Mouse (Mus musculus): ENCODE data around the gene Mical3. TPM values are rescaled to one million over a fixed set of nuclear protein-coding genes. Genes with fewer than 3 reads are reported as not detected.

Gene Mical3
- total RNA-seq, 2 experiments from 2014 or later = 88.3 to 103 TPM

DNA sequence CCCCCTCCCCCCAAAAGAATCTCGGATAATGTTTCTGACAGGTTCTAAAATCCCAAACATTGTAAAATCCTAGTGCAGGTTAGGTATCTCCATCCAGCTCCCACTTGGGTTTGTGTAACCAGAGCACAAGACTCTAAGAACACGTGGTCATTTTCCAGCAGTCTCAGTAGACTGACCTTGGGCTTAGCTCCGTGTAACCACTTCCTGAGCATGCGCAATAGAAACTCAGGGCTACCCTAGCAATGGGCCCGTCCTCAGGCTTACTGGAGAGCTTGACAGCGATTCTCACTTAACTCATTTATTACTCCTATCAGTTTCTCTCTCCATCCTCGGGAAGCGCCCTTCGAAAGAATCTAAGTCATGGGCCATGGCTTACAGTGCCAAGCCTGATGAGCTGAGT, 236.3 kb downstream of the Mical3 start:
- DNase-seq = no peak

DNA sequence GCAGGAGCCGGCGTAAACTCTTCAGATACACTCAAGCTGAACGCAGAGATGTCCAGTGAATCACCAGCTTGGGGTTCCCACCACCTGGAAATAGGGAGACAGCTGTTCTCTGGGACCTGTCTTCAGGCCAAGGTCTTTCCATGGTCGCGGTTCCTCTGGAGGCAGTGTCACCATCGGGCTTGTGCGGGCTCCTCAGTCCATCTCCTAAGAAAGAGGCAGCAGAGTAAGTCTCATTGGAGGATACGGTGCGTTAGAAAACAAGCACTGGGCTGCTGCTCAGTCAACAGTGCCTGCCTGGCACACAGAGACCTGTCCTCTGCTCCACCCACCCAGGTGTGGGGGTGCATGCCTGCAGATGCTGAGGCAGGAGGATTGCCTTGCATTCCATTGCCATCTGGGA, 236.7 kb downstream of the Mical3 start:
- DNase-seq = no peak

DNA sequence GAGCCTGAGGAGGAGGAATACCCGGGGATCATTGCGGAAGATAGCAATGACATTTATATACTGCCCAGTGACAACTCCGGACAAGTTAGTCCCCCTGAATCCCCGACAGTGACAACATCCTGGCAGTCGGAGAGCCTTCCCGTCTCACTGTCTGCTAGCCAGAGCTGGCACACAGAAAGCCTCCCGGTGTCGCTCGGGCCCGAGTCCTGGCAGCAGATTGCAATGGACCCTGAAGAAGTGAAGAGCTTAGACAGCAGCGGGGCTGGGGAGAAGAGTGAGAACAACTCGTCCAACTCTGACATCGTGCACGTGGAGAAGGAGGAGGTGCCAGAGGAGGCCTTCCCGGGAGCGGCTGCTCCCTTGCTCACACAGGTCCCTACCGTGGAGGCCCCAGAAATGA, 244.1 kb downstream of the Mical3 start:
- DNase-seq = no peak

DNA sequence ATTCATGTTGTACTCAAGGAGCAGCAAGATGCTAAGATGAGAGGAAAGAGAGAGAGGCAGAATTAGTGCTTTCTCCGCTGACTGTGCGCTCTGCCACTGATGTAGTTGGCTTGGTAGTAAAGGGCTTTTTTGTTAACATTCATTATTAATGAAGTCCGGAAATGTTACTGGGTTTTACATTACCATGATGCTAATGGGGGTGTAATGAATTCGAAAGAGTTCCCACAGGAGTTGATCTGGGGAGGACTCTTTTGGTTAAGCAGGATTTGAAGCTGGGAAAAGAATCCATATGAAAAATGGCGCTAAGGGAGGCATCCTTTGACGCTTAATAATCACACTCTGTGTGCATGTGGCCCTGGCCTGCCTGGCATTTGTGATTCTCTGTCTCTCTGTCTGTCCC, 246.4 kb downstream of the Mical3 start:
- DNase-seq = no peak

Other genes starting within 250 kb of the Mical3 start
- gene Bid, start 214.1 kb downstream of the Mical3 start, total RNA-seq (2021) = 10 to 100 TPM; 15.6 to 18.7 TPM
- 10 to 100 TPM; 11.6 to 11.9 TPM for gene Pex26, start 52.7 kb upstream of the Mical3 start, total RNA-seq (2021)
- gene Tuba8, start 79.7 kb upstream of the Mical3 start, total RNA-seq (2021) = 1 to 10 TPM; 4.9 to 6.9 TPM
- gene Usp18, start 114.9 kb upstream of the Mical3 start, total RNA-seq (2021) = under 1 TPM; 0.20 to 0.47 TPM
- 10 to 100 TPM in 1 of 2 experiments, 1 to 10 TPM in 1; 8.4 to 11.5 TPM for gene Slc6a13, start 169.2 kb upstream of the Mical3 start, total RNA-seq (2021)
- gene Slc6a12, start 212.1 kb upstream of the Mical3 start, total RNA-seq (2021) = 1 to 10 TPM; 2.3 to 3.8 TPM

Data from layer of hippocampus, postnatal 36 days (tissue).